Mouse (Mus musculus) monocyte, adult 59 days (primary cell): Measurements from ENCODE around the gene Rhox2f. TPM values are rescaled to one million over a fixed set of nuclear protein-coding genes. Genes with fewer than 3 reads are reported as not detected.

Experiments
- total RNA-seq, 2 experiments: library from RNA; stranded (reverse); gene quantifications; one replicate each; pipeline ENCODE4 v1.2.4; 2023

The Rhox2f gene
- total RNA-seq = not detected

GRCm38 (mm10) chrX:37571105-37571504 lies at the start of gene Rhox2f:
Gene Rhox2f, plus strand, starts transcription at chrX:37571405.

GRCm38 (mm10) chrX:37530152-37530551 lies 41.1 kb upstream of the Rhox2f start, which contains the start of gene Rhox2e:
Gene Rhox2e, plus strand, starts transcription at chrX:37530452.

GRCm38 (mm10) chrX:37541719-37542118 lies 29.5 kb upstream of the Rhox2f start, which contains the start of gene Rhox3e:
Gene Rhox3e, plus strand, starts transcription at chrX:37542019.

GRCm38 (mm10) chrX:37557112-37557511 lies 14.1 kb upstream of the Rhox2f start, which contains the start of gene Rhox4e:
Gene Rhox4e, plus strand, starts transcription at chrX:37557412.

GRCm38 (mm10) chrX:37580692-37581091 lies 9.5 kb downstream of the Rhox2f start, which contains the start of gene Rhox3f:
Gene Rhox3f, plus strand, starts transcription at chrX:37580992.

GRCm38 (mm10) chrX:37607604-37608003 lies 36.4 kb downstream of the Rhox2f start, which contains the start of gene Rhox4f:
Gene Rhox4f, minus strand, starts transcription at chrX:37607704.

Other genes with a start within 250 kb of the Rhox2f start
- not detected for gene Rhox3a2, start 191.4 kb upstream of the Rhox2f start, total RNA-seq
- gene Rhox4a2, start 180.6 kb upstream of the Rhox2f start, total RNA-seq = not detected
- gene Rhox2b, start 159.3 kb upstream of the Rhox2f start, total RNA-seq = not detected
- gene Rhox4b, start 138.9 kb upstream of the Rhox2f start, total RNA-seq = not detected
- not detected for gene Rhox2c, start 117.7 kb upstream of the Rhox2f start, total RNA-seq
- not detected for gene Rhox3c, start 112.8 kb upstream of the Rhox2f start, total RNA-seq
- gene Rhox4c, start 91.1 kb upstream of the Rhox2f start, total RNA-seq = not detected
- gene Rhox2d, start 78.0 kb upstream of the Rhox2f start, total RNA-seq = not detected
- gene Rhox4d, start 57.0 kb upstream of the Rhox2f start, total RNA-seq = not detected
- gene Rhox2e, start 41.0 kb upstream of the Rhox2f start, total RNA-seq = not detected
- gene Rhox3e, start 29.4 kb upstream of the Rhox2f start, total RNA-seq = not detected
- gene Rhox4e, start 14.0 kb upstream of the Rhox2f start, total RNA-seq = not detected
- gene Rhox3f, start 9.6 kb downstream of the Rhox2f start, total RNA-seq = not detected
- not detected for gene Rhox4f, start 36.3 kb downstream of the Rhox2f start, total RNA-seq
- gene Rhox3g, start 57.2 kb downstream of the Rhox2f start, total RNA-seq = not detected
- not detected for gene Rhox2g, start 72.1 kb downstream of the Rhox2f start, total RNA-seq
- not detected for gene Rhox4g, start 79.9 kb downstream of the Rhox2f start, total RNA-seq
- gene Rhox3h, start 97.4 kb downstream of the Rhox2f start, total RNA-seq = not detected
- not detected for gene Rhox2h, start 101.9 kb downstream of the Rhox2f start, total RNA-seq
- not detected for gene Rhox5, start 233.4 kb downstream of the Rhox2f start, total RNA-seq